Mouse (Mus musculus) erythroblast, embryonic 14.5 days (primary cell): ENCODE measurements around the gene Vars2.

Source experiments
- GATA1 ChIP-seq: IDR thresholded peaks from 2 replicates; pipeline ENCODE4 v1.6.1; 2012; ENCODE audit warnings: low read length, inconsistent platforms, mixed read lengths
- TAL1 ChIP-seq: IDR thresholded peaks from 3 replicates; pipeline ENCODE4 v1.6.1; 2012; ENCODE audit warnings: low read length, inconsistent platforms, mixed read lengths

GRCm38 (mm10) chr17:35695289-35695688 is 27.9 kb upstream of the Vars2 start:
- TF ChIP-seq GATA1, result no peak
- TF ChIP-seq TAL1, result no peak
